Mouse (Mus musculus) olfactory bulb, adult 2 months (tissue): ENCODE results near the gene Mcm6.

Source experiments
- CTCF ChIP-seq: fragments of 200-500 bp; IDR thresholded peaks from 2 replicates; pipeline ENCODE4 v1.5.1; 2012; ENCODE audit warnings: low read depth, mild to moderate bottlenecking, low read length, moderate library complexity; ENCODE audit not compliant: insufficient read depth
- POLR2A ChIP-seq: fragments of 200-500 bp; IDR thresholded peaks from 2 replicates; pipeline ENCODE4 v1.6.1; 2012; ENCODE audit warnings: mild to moderate bottlenecking, low read depth, low read length, moderate library complexity; ENCODE audit not compliant: insufficient read depth

GRCm38 (mm10) chr1:128309043-128309442 is 50.4 kb downstream of the Mcm6 start:
- no peak for TF ChIP-seq CTCF
- no peak for TF ChIP-seq POLR2A
